Mouse (Mus musculus) ES-E14 (cell line): ENCODE results near the gene Klhl26. TPM values are rescaled to one million over a fixed set of nuclear protein-coding genes. Genes with fewer than 3 reads are reported as not detected.
A peak's percentile ranks its signal among the peaks of the same experiment; 100 is the strongest.

Experiments
- DNase-seq: peaks from one replicate; pipeline ENCODE4 v3.0.0-alpha.2; 2013; ENCODE audit warnings: low read depth, low spot score
- H3K27ac ChIP-seq: 2 replicates; pipeline ENCODE4 v1.5.1; 2012; ENCODE audit warnings: low read depth, mild to moderate bottlenecking, low read length, moderate library complexity, mixed read lengths; ENCODE audit not compliant: poor library complexity, insufficient read depth, severe bottlenecking
- H3K36me3 ChIP-seq: 2 replicates; pipeline ENCODE4 v1.6.1; 2012; ENCODE audit warnings: mild to moderate bottlenecking, low read length, moderate library complexity, mixed read lengths; ENCODE audit not compliant: control insufficient read depth, poor library complexity, insufficient read depth, severe bottlenecking
- H3K4me1 ChIP-seq, 2 experiments: fragments of 150-350 bp in 1 of 2; sonication (generic) in 1 of 2; 2 replicates each; pipeline ENCODE4 v1.6.1; 2012; ENCODE audit warnings: low read length in 2 of 2, mild to moderate bottlenecking in 1 of 2, mixed read lengths in 1 of 2; ENCODE audit not compliant: control insufficient read depth in 2 of 2, insufficient read depth in 2 of 2, poor library complexity in 1 of 2
- H3K4me3 ChIP-seq, 2 experiments: fragments of 150-350 bp in 1 of 2; sonication (generic) in 1 of 2; 2 replicates each; pipeline ENCODE4 v1.5.1; 2012; ENCODE audit warnings: low read length in 2 of 2, low read depth in 1 of 2, mild to moderate bottlenecking in 1 of 2, mixed read lengths in 1 of 2; ENCODE audit not compliant: insufficient read depth in 1 of 2, poor library complexity in 1 of 2, severe bottlenecking in 1 of 2
- H3K9ac ChIP-seq: 2 replicates; pipeline ENCODE4 v1.6.1; 2012; ENCODE audit warnings: low read depth, mild to moderate bottlenecking, low read length, mixed read lengths; ENCODE audit not compliant: poor library complexity, insufficient read depth, severe bottlenecking
- H3K9me3 ChIP-seq: fragments of 150-350 bp; sonication (generic); 2 replicates; pipeline ENCODE4 v1.6.1; 2012; ENCODE audit warnings: low read depth, mild to moderate bottlenecking, low read length; ENCODE audit not compliant: control insufficient read depth, insufficient read depth
- CHD2 ChIP-seq: IDR thresholded peaks from 2 replicates; pipeline ENCODE4 v1.6.1; 2014; ENCODE audit warnings: mild to moderate bottlenecking, low read depth, low read length, inconsistent platforms
- HCFC1 ChIP-seq: IDR thresholded peaks from 2 replicates; pipeline ENCODE4 v1.6.1; 2012; ENCODE audit warnings: low read length, inconsistent platforms, borderline replicate concordance; ENCODE audit not compliant: insufficient read depth
- MAFK ChIP-seq: IDR thresholded peaks from 2 replicates; pipeline ENCODE4 v1.6.1; 2014; ENCODE audit warnings: mild to moderate bottlenecking, low read depth, low read length, inconsistent platforms; ENCODE audit not compliant: insufficient read depth
- ZC3H11A ChIP-seq: IDR thresholded peaks from 2 replicates; pipeline ENCODE4 v1.6.1; 2012; ENCODE audit warnings: low read depth, mild to moderate bottlenecking, inconsistent platforms, low read length, borderline replicate concordance
- ZNF384 ChIP-seq: IDR thresholded peaks from 2 replicates; pipeline ENCODE4 v1.6.1; 2012; ENCODE audit warnings: low read depth, low read length, inconsistent platforms
- in situ Hi-C, 2 experiments: fragments of 600-800 bp; cut with MboI; formaldehyde crosslinking; loops; one replicate each; pipeline ENCODE4 v1.15.1; 2025; ENCODE audit warnings: low sequenced_read_pairs in 2 of 2, inconsistent platforms in 1 of 2; ENCODE audit not compliant: unreplicated experiment in 2 of 2
- total RNA-seq: library from RNA; depleted of rRNA; stranded (reverse); fragments of 300-350 nt; gene quantifications from 2 replicates; pipeline ENCODE4 v1.2.3, GENCODE M21; 2012

The Klhl26 gene
- total RNA-seq, 1 experiment = 22.8 TPM

DNA sequence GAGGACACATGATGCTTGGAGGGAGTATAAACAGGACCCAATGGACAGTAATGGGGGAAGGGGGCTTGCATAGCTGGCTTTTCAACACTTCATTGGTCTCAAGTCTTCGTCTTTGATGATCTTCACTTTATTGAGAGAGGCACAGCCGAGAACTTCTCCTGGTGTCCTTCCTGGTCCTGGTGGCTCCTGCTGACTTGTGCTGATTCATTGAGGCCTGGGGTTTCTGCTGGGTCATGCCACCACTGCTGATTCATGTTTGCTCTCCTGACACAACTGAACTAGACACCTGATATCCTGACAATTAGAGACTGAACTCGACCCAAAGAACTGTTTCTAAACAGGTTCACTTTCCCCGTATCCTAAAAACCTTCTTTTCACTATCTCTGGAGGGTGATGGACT lies 33.4 kb downstream of the Klhl26 start:
- DNase-seq = no peak
- Histone ChIP-seq H3K27ac (no peak overlapping the region), H3K36me3 (no peaks in the 10 kb centered on the region), H3K4me3 (no peak overlapping the region), H3K9me3 (no peaks in the 10 kb centered on the region), H3K9ac (no peak overlapping the region), H3K4me1 (peaks cover 0 to 5% of the 10 kb centered on the region in 2 experiments; a peak in 1 of 4 replicates)
- TF ChIP-seq MAFK (no peak), ZNF384 (no peak), HCFC1 (no peak), CHD2 (no peak), ZC3H11A (no peak)
- in situ Hi-C loops = no loop called here

DNA sequence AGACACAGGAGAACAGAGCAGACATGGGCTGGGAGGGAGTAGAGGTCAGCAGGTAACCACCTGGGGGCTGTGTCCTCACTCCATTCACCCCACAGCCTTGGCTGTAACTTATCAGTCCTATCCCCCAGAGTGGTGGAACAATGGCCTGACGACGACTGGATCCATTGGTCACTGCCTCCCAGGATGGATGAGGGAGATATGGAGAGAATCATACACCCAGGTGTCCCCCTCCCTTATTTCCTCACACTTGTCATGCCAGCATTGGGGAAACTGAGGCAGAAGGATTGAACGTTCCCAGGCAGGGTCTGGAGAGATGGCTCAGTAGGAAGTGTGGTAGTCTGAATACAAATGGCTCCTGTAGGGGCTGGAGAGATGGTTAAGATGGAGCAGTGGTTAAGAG lies 35.2 kb downstream of the Klhl26 start:
- in situ Hi-C loops = no loop called here
- H3K9ac ChIP-seq = no peak overlapping the region
- no peak overlapping the region for H3K27ac ChIP-seq
- no peak for DNase-seq
- H3K9me3 ChIP-seq = no peaks in the 10 kb centered on the region
- peaks cover 0 to 5% of the 10 kb centered on the region in 2 experiments; a peak in 1 of 4 replicates for H3K4me1 ChIP-seq
- no peaks in the 10 kb centered on the region for H3K36me3 ChIP-seq
- TF ChIP-seq HCFC1 = no peak
- H3K4me3 ChIP-seq = no peak overlapping the region

DNA sequence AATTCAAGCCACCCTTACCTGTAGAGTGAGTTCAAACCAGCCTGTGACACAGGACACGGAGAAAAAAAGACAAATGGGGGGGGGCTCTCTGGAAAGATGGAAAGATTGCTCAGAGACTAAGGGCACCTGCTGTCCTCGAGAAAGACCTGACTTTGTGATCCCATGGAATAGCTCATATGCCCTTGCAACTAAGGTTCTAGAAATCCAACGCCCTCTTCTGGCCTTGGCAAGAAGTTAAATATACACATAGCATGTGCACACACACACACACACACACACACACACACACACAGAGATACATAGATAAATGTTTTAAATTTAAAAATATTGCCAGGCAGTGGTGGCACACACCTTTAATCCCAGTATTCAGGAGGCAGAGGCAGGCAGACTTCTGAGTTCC lies 36.5 kb downstream of the Klhl26 start:
- in situ Hi-C loops = no loop called here
- H3K4me1 ChIP-seq = peaks cover 0 to 5% of the 10 kb centered on the region in 2 experiments; a peak in 1 of 4 replicates
- H3K27ac ChIP-seq = no peak overlapping the region
- peak overlapping the region; percentile 63 to 86; a peak in 2 of 4 replicates for H3K4me3 ChIP-seq
- no peak for DNase-seq
- no peaks in the 10 kb centered on the region for H3K36me3 ChIP-seq
- H3K9ac ChIP-seq = no peak overlapping the region
- TF ChIP-seq CHD2 = no peak
- TF ChIP-seq HCFC1 = no peak
- no peak for TF ChIP-seq MAFK
- no peak for TF ChIP-seq ZC3H11A
- no peak for TF ChIP-seq ZNF384
- no peaks in the 10 kb centered on the region for H3K9me3 ChIP-seq

- in situ Hi-C loops = no loop called here
- H3K4me3 ChIP-seq = peak overlapping the region; percentile 63 to 86
- H3K27ac ChIP-seq = no peak overlapping the region
- peaks cover 0 to 5% of the 10 kb centered on the region in 2 experiments; a peak in 1 of 4 replicates for H3K4me1 ChIP-seq
- no peak for DNase-seq
- H3K9me3 ChIP-seq = no peaks in the 10 kb centered on the region
- H3K36me3 ChIP-seq = no peaks in the 10 kb centered on the region
- TF ChIP-seq MAFK (no peak), CHD2 (no peak), ZC3H11A (no peak)
- H3K9ac ChIP-seq = peak overlapping the region; percentile 68
These were observed 37.0 kb downstream of the Klhl26 start for GRCm38 (mm10) chr8:70439848-70440179.

GRCm38 (mm10) chr8:70439055-70439847 lies 37.5 kb downstream of the Klhl26 start, which contains the start of gene Crtc1:
TSS of gene Crtc1 (minus strand) at chr8:70439579.
- Histone ChIP-seq H3K4me1 (peaks cover 0 to 5% of the 10 kb centered on the region in 2 experiments; a peak in 1 of 4 replicates), H3K9ac (peak within 1 kb of the TSS; percentile 91), H3K4me3 (peak within 1 kb of the TSS; percentile 74 to 86), H3K27ac (peak within 1 kb of the TSS; percentile 15; the same call in 1 of the 2 replicates), H3K36me3 (no peaks in the 10 kb centered on the region), H3K9me3 (no peaks in the 10 kb centered on the region)
- TF ChIP-seq ZNF384 = no peak
- TF ChIP-seq HCFC1 = 0 out of 2 replicates have a peak, but pooled peaks have one; percentile 40
- TF ChIP-seq CHD2 = peak; percentile 86
- no peak for TF ChIP-seq ZC3H11A
- TF ChIP-seq MAFK = no peak
- peak; percentile 85 for DNase-seq
- in situ Hi-C loops = no loop called here
